Mouse (Mus musculus): ENCODE results near the gene Wbp11. TPM values are rescaled to one million over a fixed set of nuclear protein-coding genes. Genes with fewer than 3 reads are reported as not detected.
A peak's percentile ranks its signal among the peaks of the same experiment; 100 is the strongest.
"Not testable (repeated sequence)": the region's sequence is repeated elsewhere in the genome, so short reads cannot be mapped to it uniquely, and the experiment has no call there.

The Wbp11 gene
- polyA plus RNA-seq, 2 experiments, result 96.5 to 100 TPM

GRCm38 (mm10) chr6:136800710-136801109, 27.3 kb downstream of the Wbp11 start:
- TF ChIP-seq POLR2A (IDR thresholded peaks at IDR 0.05; ENCODE audit: borderline replicate concordance, extremely low read depth, insufficient read depth, insufficient read length), result no peak
- DNase-seq (ENCODE audit: low spot score) (no peak), ATAC-seq (ENCODE audit: low FRiP score, low read depth) (no peak)
- Histone ChIP-seq H3K27me3 (ENCODE audit: control insufficient read depth, insufficient read depth, low read length) (no peaks in the 10 kb centered on the region), H3K9me3 (ENCODE audit: control insufficient read depth, low read length) (no peaks in the 10 kb centered on the region), H3K4me3 (replicated peaks; ENCODE audit: low read length) (no peak overlapping the region), H3K36me3 (ENCODE audit: control insufficient read depth, insufficient read depth, low read length) (no peaks in the 10 kb centered on the region), H3K9ac (ENCODE audit: low read depth, low read length, severe bottlenecking) (no peak overlapping the region), H3K4me2 (replicated peaks; ENCODE audit: low read depth, low read length, severe bottlenecking) (no peak overlapping the region), H3K4me1 (ENCODE audit: control insufficient read depth, insufficient read depth, low read length) (peaks cover 9% of the 10 kb centered on the region), H3K27ac (replicated peaks; ENCODE audit: low read depth, low read length) (no peak overlapping the region)
- 93% methylated on average over 8 of the region's 8 CpGs for WGBS

- not testable (repeated sequence) for H3K27me3 ChIP-seq (ENCODE audit: control insufficient read depth, insufficient read depth, low read length)
Measured at GRCm38 (mm10) chr6:136797874-136798693, 29.9 kb downstream of the Wbp11 start.

GRCm38 (mm10) chr6:136795850-136796249, 32.2 kb downstream of the Wbp11 start:
- H3K27me3 ChIP-seq (ENCODE audit: control insufficient read depth, insufficient read depth, low read length), result no peaks in the 10 kb centered on the region
- no peak for DNase-seq (ENCODE audit: low spot score)
- no peaks in the 10 kb centered on the region for H3K9me3 ChIP-seq (ENCODE audit: control insufficient read depth, low read length)
- H3K27ac ChIP-seq (replicated peaks; ENCODE audit: low read depth, low read length), result no peak overlapping the region
- peaks cover 9% of the 10 kb centered on the region; the same call in 1 of the 2 replicates for H3K4me1 ChIP-seq (ENCODE audit: control insufficient read depth, insufficient read depth, low read length)
- WGBS, result 70% methylated on average over 6 of the region's 6 CpGs
- TF ChIP-seq POLR2A (IDR thresholded peaks at IDR 0.05; ENCODE audit: borderline replicate concordance, extremely low read depth, insufficient read depth, insufficient read length), result no peak
- ATAC-seq (ENCODE audit: low FRiP score, low read depth), result no peak
- no peak overlapping the region for H3K4me2 ChIP-seq (replicated peaks; ENCODE audit: low read depth, low read length, severe bottlenecking)
- H3K4me3 ChIP-seq (replicated peaks; ENCODE audit: low read length), result no peak overlapping the region
- H3K9ac ChIP-seq (ENCODE audit: low read depth, low read length, severe bottlenecking), result no peak overlapping the region
- H3K36me3 ChIP-seq (ENCODE audit: control insufficient read depth, insufficient read depth, low read length), result no peaks in the 10 kb centered on the region

More at GRCm38 (mm10) chr6:136797874-136798693, 29.9 kb downstream of the Wbp11 start:
- H3K4me3 ChIP-seq (replicated peaks; ENCODE audit: low read length); H3K9ac ChIP-seq (ENCODE audit: low read depth, low read length, severe bottlenecking); H3K36me3 ChIP-seq (ENCODE audit: control insufficient read depth, insufficient read depth, low read length); ATAC-seq (ENCODE audit: low FRiP score, low read depth); H3K27ac ChIP-seq (replicated peaks; ENCODE audit: low read depth, low read length); DNase-seq (ENCODE audit: low spot score); H3K9me3 ChIP-seq (ENCODE audit: control insufficient read depth, low read length); H3K4me2 ChIP-seq (replicated peaks; ENCODE audit: low read depth, low read length, severe bottlenecking): not testable (repeated sequence)
- H3K4me1 ChIP-seq (ENCODE audit: control insufficient read depth, insufficient read depth, low read length), result peaks cover 11% of the 10 kb centered on the region
- 89% methylated on average over 3 of the region's 3 CpGs for WGBS

GRCm38 (mm10) chr6:136795110-136795509, 32.9 kb downstream of the Wbp11 start:
- no peaks in the 10 kb centered on the region for H3K9me3 ChIP-seq (ENCODE audit: control insufficient read depth, low read length)
- H3K9ac ChIP-seq (ENCODE audit: low read depth, low read length, severe bottlenecking), result no peak overlapping the region
- H3K27ac ChIP-seq (replicated peaks; ENCODE audit: low read depth, low read length), result no peak overlapping the region
- DNase-seq (ENCODE audit: low spot score) (no peak), ATAC-seq (ENCODE audit: low FRiP score, low read depth) (no peak)
- no peaks in the 10 kb centered on the region for H3K36me3 ChIP-seq (ENCODE audit: control insufficient read depth, insufficient read depth, low read length)
- TF ChIP-seq POLR2A (IDR thresholded peaks at IDR 0.05; ENCODE audit: borderline replicate concordance, extremely low read depth, insufficient read depth, insufficient read length), result no peak
- no peak overlapping the region for H3K4me3 ChIP-seq (replicated peaks; ENCODE audit: low read length)
- 61% methylated on average over 1 of the region's 1 CpGs for WGBS
- H3K27me3 ChIP-seq (ENCODE audit: control insufficient read depth, insufficient read depth, low read length), result no peaks in the 10 kb centered on the region
- no peak overlapping the region for H3K4me2 ChIP-seq (replicated peaks; ENCODE audit: low read depth, low read length, severe bottlenecking)
- H3K4me1 ChIP-seq (ENCODE audit: control insufficient read depth, insufficient read depth, low read length), result peaks cover 9% of the 10 kb centered on the region; the same call in 1 of the 2 replicates

GRCm38 (mm10) chr6:136793831-136794525, 34.1 kb downstream of the Wbp11 start:
- Histone ChIP-seq H3K4me1 (ENCODE audit: control insufficient read depth, insufficient read depth, low read length) (peaks cover 9% of the 10 kb centered on the region; the same call in 1 of the 2 replicates), H3K4me3 (replicated peaks; ENCODE audit: low read length) (peak overlapping the region; percentile 36), H3K9me3 (ENCODE audit: control insufficient read depth, low read length) (no peaks in the 10 kb centered on the region), H3K27me3 (ENCODE audit: control insufficient read depth, insufficient read depth, low read length) (no peaks in the 10 kb centered on the region), H3K27ac (replicated peaks; ENCODE audit: low read depth, low read length) (no peak overlapping the region), H3K4me2 (replicated peaks; ENCODE audit: low read depth, low read length, severe bottlenecking) (peak overlapping the region; percentile 80), H3K36me3 (ENCODE audit: control insufficient read depth, insufficient read depth, low read length) (no peaks in the 10 kb centered on the region), H3K9ac (ENCODE audit: low read depth, low read length, severe bottlenecking) (peak overlapping the region; percentile 52)
- under 1% methylated on average over 22 of the region's 24 CpGs for WGBS
- ATAC-seq (ENCODE audit: low FRiP score, low read depth) (0 out of 2 replicates have a peak, but pooled peaks have one; percentile 25), DNase-seq (ENCODE audit: low spot score) (no peak)
- TF ChIP-seq POLR2A (IDR thresholded peaks at IDR 0.05; ENCODE audit: borderline replicate concordance, extremely low read depth, insufficient read depth, insufficient read length), result no peak

Measured in limb, embryonic 14.5 days (tissue).